Mouse (Mus musculus): ENCODE data around the gene Vmn2r121. TPM values are rescaled to one million over a fixed set of nuclear protein-coding genes. Genes with fewer than 3 reads are reported as not detected.

The Vmn2r121 gene
- polyA plus RNA-seq (2015; fragmentation: Nextera tagmentation; extraction: Ambion mirVana) = not detected in 2 replicates

DNA sequence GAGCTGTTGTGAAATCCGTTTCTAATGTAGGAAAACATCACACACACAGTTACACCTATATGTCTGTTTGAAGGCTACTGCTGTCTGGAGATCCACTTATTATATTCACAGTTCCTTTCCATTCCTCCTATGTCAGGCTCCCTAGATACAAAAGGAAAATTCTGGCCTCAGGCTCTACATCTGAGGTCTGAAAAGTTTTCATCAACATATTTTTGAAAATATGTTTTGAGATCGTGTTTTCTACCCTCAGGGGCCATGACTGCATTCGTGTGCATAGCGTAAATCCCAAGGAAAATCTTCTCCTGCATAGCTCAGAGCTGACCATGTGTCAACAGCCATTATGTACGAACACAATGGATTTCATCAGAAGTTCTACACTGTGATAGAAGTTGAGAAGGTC lies at the start of gene Vmn2r121:
Gene Vmn2r121, minus strand, starts transcription at position 101 of the 400 bp plus-strand sequence.
- no peak within 1 kb of the TSS for H3K9ac ChIP-seq
- no peak within 1 kb of the TSS for H3K4me2 ChIP-seq
- WGBS = 71% methylated on average over 5 of the region's 5 CpGs
- no peaks in the 10 kb centered on the region for H3K4me1 ChIP-seq
- H3K36me3 ChIP-seq (replicated peaks) = no peaks in the 10 kb centered on the region
- no peak for ATAC-seq (replicated peaks)
- H3K9me3 ChIP-seq = no peaks in the 10 kb centered on the region
- no peaks in the 10 kb centered on the region for H3K27me3 ChIP-seq (replicated peaks)
- H3K27ac ChIP-seq = no peak within 1 kb of the TSS
- no peak within 1 kb of the TSS for H3K4me3 ChIP-seq
